Mouse (Mus musculus): ENCODE data around the gene Elmo1.

The Elmo1 gene

GRCm38 (mm10) chr13:20192009-20192584 lies 101.7 kb downstream of the Elmo1 start:
- in situ Hi-C loops (cut with MboI, MseI): no loop called here

- in situ Hi-C loops (cut with MboI, MseI): no loop called here
Observed at GRCm38 (mm10) chr13:20200582-20200981, 110.2 kb downstream of the Elmo1 start.

- in situ Hi-C loops (cut with MboI, MseI): no loop called here
Observed at GRCm38 (mm10) chr13:20202617-20203016, 112.2 kb downstream of the Elmo1 start.

GRCm38 (mm10) chr13:20204165-20204564 lies 113.8 kb downstream of the Elmo1 start:
- in situ Hi-C loops (cut with MboI, MseI): no loop called here

- in situ Hi-C loops (cut with MboI, MseI): no loop called here
Observed at GRCm38 (mm10) chr13:20205007-20205745, 114.8 kb downstream of the Elmo1 start.

GRCm38 (mm10) chr13:20205746-20206145 lies 115.3 kb downstream of the Elmo1 start:
- in situ Hi-C loops (cut with MboI, MseI): no loop called here

- in situ Hi-C loops (cut with MboI, MseI): no loop called here
Observed at GRCm38 (mm10) chr13:20207126-20207525, 116.7 kb downstream of the Elmo1 start.

- in situ Hi-C loops (cut with MboI, MseI): no loop called here
Observed at GRCm38 (mm10) chr13:20207950-20208642, 117.7 kb downstream of the Elmo1 start.

- in situ Hi-C loops (cut with MboI, MseI): no loop called here
Observed at GRCm38 (mm10) chr13:20208867-20209266, 118.5 kb downstream of the Elmo1 start.

- in situ Hi-C loops (cut with MboI, MseI): no loop called here
Observed at GRCm38 (mm10) chr13:20211780-20212179, 121.4 kb downstream of the Elmo1 start.

- in situ Hi-C loops (cut with MboI, MseI): no loop called here
Observed at GRCm38 (mm10) chr13:20212665-20213064, 122.3 kb downstream of the Elmo1 start.

- in situ Hi-C loops (cut with MboI, MseI): no loop called here
Observed at GRCm38 (mm10) chr13:20213861-20214260, 123.5 kb downstream of the Elmo1 start.

- in situ Hi-C loops (cut with MboI, MseI): no loop called here
Observed at GRCm38 (mm10) chr13:20217453-20218090, 127.2 kb downstream of the Elmo1 start.

GRCm38 (mm10) chr13:20218126-20218525 lies 127.7 kb downstream of the Elmo1 start:
- in situ Hi-C loops (cut with MboI, MseI): no loop called here

GRCm38 (mm10) chr13:20220414-20220813 lies 130.0 kb downstream of the Elmo1 start:
- in situ Hi-C loops (cut with MboI, MseI): no loop called here

- in situ Hi-C loops (cut with MboI, MseI): no loop called here
Observed at GRCm38 (mm10) chr13:20227923-20228705, 137.7 kb downstream of the Elmo1 start.

- in situ Hi-C loops (cut with MboI, MseI): no loop called here
Observed at GRCm38 (mm10) chr13:20231837-20232728, 141.7 kb downstream of the Elmo1 start.

- in situ Hi-C loops (cut with MboI, MseI): no loop called here
Observed at GRCm38 (mm10) chr13:20233707-20234106, 143.3 kb downstream of the Elmo1 start.

- in situ Hi-C loops (cut with MboI, MseI): no loop called here
Observed at GRCm38 (mm10) chr13:20237615-20238014, 147.2 kb downstream of the Elmo1 start.

- in situ Hi-C loops (cut with MboI, MseI): no loop called here
Observed at GRCm38 (mm10) chr13:20238146-20238545, 147.8 kb downstream of the Elmo1 start.
